Mouse (Mus musculus) heart, adult 9 months (tissue): Measurements from ENCODE around the gene Clec1b.

ENCODE experiments used
- DNase-seq, 2 experiments: peaks; one replicate each; pipeline ENCODE4 v3.0.0; 2022; ENCODE audit warnings: low spot score in 2 of 2

Clec1b gene

GRCm38 (mm10) chr6:129396997-129397396, at the start of gene Clec1b:
Clec1b (plus strand) TSS chr6:129397297.
- DNase-seq: no peak

GRCm38 (mm10) chr6:129349524-129350352, 47.4 kb upstream of the Clec1b start:
- DNase-seq: peak in 1 of 2 experiments; percentile 47

GRCm38 (mm10) chr6:129351091-129351490, 46.0 kb upstream of the Clec1b start:
- DNase-seq: no peak

- no peak for DNase-seq
These were observed 41.3 kb upstream of the Clec1b start for GRCm38 (mm10) chr6:129355774-129356173.

GRCm38 (mm10) chr6:129356430-129356829, 40.7 kb upstream of the Clec1b start:
- no peak for DNase-seq

GRCm38 (mm10) chr6:129359515-129359914, 37.6 kb upstream of the Clec1b start:
- no peak for DNase-seq

GRCm38 (mm10) chr6:129363942-129364341, 33.2 kb upstream of the Clec1b start:
- no peak for DNase-seq

GRCm38 (mm10) chr6:129365959-129366359, 31.1 kb upstream of the Clec1b start:
- peak in 1 of 2 experiments; percentile 26 for DNase-seq

- DNase-seq: no peak
These were observed 27.5 kb upstream of the Clec1b start for GRCm38 (mm10) chr6:129369374-129370132.

GRCm38 (mm10) chr6:129374937-129375471, 22.1 kb upstream of the Clec1b start:
- no peak for DNase-seq

- no peak for DNase-seq
These were observed 16.6 kb upstream of the Clec1b start for GRCm38 (mm10) chr6:129380454-129380853.

- no peak for DNase-seq
These were observed 15.4 kb upstream of the Clec1b start for GRCm38 (mm10) chr6:129381736-129382135.

GRCm38 (mm10) chr6:129383466-129383865, 13.6 kb upstream of the Clec1b start:
- no peak for DNase-seq

GRCm38 (mm10) chr6:129385000-129385399, 12.1 kb upstream of the Clec1b start:
- DNase-seq: no peak

- DNase-seq: no peak
These were observed 11.3 kb upstream of the Clec1b start, which contains the start of gene Clec12b for GRCm38 (mm10) chr6:129385774-129386173. Clec12b (minus strand) TSS chr6:129385874.

GRCm38 (mm10) chr6:129393087-129393720, 3.9 kb upstream of the Clec1b start:
- DNase-seq: no peak

GRCm38 (mm10) chr6:129393732-129394131, 3.4 kb upstream of the Clec1b start:
- DNase-seq: no peak

- peak; percentile 27 to 29 for DNase-seq
These were observed 2.8 kb downstream of the Clec1b start for GRCm38 (mm10) chr6:129399945-129400344.

GRCm38 (mm10) chr6:129402404-129402803, 5.3 kb downstream of the Clec1b start:
- DNase-seq: no peak

- DNase-seq: no peak
These were observed 6.3 kb downstream of the Clec1b start for GRCm38 (mm10) chr6:129403391-129403790.

- no peak for DNase-seq
These were observed 8.9 kb downstream of the Clec1b start for GRCm38 (mm10) chr6:129405999-129406398.

GRCm38 (mm10) chr6:129407324-129407723, 10.2 kb downstream of the Clec1b start:
- DNase-seq: peak; percentile 31 to 63
